Mouse (Mus musculus) cortical plate, adult 2 months (tissue): ENCODE measurements around the gene Alox12. TPM values are rescaled to one million over a fixed set of nuclear protein-coding genes. Genes with fewer than 3 reads are reported as not detected.
A peak's percentile ranks its signal among the peaks of the same experiment; 100 is the strongest.

Experiments used
- H3K27ac ChIP-seq: fragments of 200-500 bp; 2 replicates; pipeline ENCODE4 v1.5.1; 2012; ENCODE audit warnings: low read length, control low read depth, inconsistent platforms; ENCODE audit not compliant: insufficient read depth
- H3K4me1 ChIP-seq: fragments of 200-500 bp; 2 replicates; pipeline ENCODE4 v1.6.1; 2011; ENCODE audit warnings: low read length; ENCODE audit not compliant: control insufficient read depth, insufficient read depth
- H3K4me3 ChIP-seq: fragments of 200-500 bp; 2 replicates; pipeline ENCODE4 v1.5.1; 2011; ENCODE audit warnings: mild to moderate bottlenecking, low read length, control low read depth; ENCODE audit not compliant: insufficient read depth
- CTCF ChIP-seq: fragments of 200-500 bp; IDR thresholded peaks from 2 replicates; pipeline ENCODE4 v1.5.1; 2011; ENCODE audit warnings: mild to moderate bottlenecking, control low read depth, low read length; ENCODE audit not compliant: insufficient read depth; ENCODE audit errors: extremely low read depth
- POLR2A ChIP-seq: fragments of 200-500 bp; IDR thresholded peaks from 2 replicates; pipeline ENCODE4 v1.6.1; 2011; ENCODE audit warnings: mild to moderate bottlenecking, low read length, control low read depth; ENCODE audit not compliant: insufficient read depth; ENCODE audit errors: extremely low read depth
- polyA plus RNA-seq: library from polyadenylated mRNA; depleted of rRNA; stranded (reverse); fragments of >200 nt; gene quantifications from 2 replicates; pipeline ENCODE4 v1.2.3, GENCODE M21; 2012; rRNA removed

Alox12 gene
- polyA plus RNA-seq = 1.5 and 1.6 TPM in 2 replicates

GRCm38 (mm10) chr11:70254931-70255531 is at the start of gene Alox12:
Gene Alox12, minus strand, starts transcription at chr11:70255353.
- no peak within 1 kb of the TSS for H3K4me3 ChIP-seq
- TF ChIP-seq POLR2A (no peak), CTCF (peak; percentile 22; the same call in 1 of the 2 replicates)
- H3K27ac ChIP-seq = no peak within 1 kb of the TSS
- no peaks in the 10 kb centered on the region for H3K4me1 ChIP-seq

- Histone ChIP-seq H3K4me3 (no peak overlapping the region), H3K4me1 (no peaks in the 10 kb centered on the region), H3K27ac (no peak overlapping the region)
- no peak for TF ChIP-seq CTCF
Observed at GRCm38 (mm10) chr11:70302293-70302692, 47.1 kb upstream of the Alox12 start.

- no peaks in the 10 kb centered on the region for H3K4me1 ChIP-seq
- no peak overlapping the region for H3K27ac ChIP-seq
- H3K4me3 ChIP-seq = no peak overlapping the region
- TF ChIP-seq CTCF = no peak
- TF ChIP-seq POLR2A = no peak
Observed at GRCm38 (mm10) chr11:70297836-70298454, 42.8 kb upstream of the Alox12 start.

GRCm38 (mm10) chr11:70297405-70297804 is 42.3 kb upstream of the Alox12 start:
- TF ChIP-seq POLR2A = no peak
- no peak for TF ChIP-seq CTCF
- H3K4me1 ChIP-seq = no peaks in the 10 kb centered on the region

GRCm38 (mm10) chr11:70293881-70294280 is 38.7 kb upstream of the Alox12 start:
- no peak overlapping the region for H3K4me3 ChIP-seq
- no peak overlapping the region for H3K27ac ChIP-seq
- H3K4me1 ChIP-seq = no peaks in the 10 kb centered on the region
- TF ChIP-seq CTCF (no peak), POLR2A (no peak)

More at GRCm38 (mm10) chr11:70297405-70297804, 42.3 kb upstream of the Alox12 start:
- Histone ChIP-seq H3K4me3 (no peak overlapping the region), H3K27ac (no peak overlapping the region)

GRCm38 (mm10) chr11:70291235-70291634 is 36.1 kb upstream of the Alox12 start:
- Histone ChIP-seq H3K27ac (no peak overlapping the region), H3K4me3 (no peak overlapping the region), H3K4me1 (no peaks in the 10 kb centered on the region)
- TF ChIP-seq CTCF (no peak), POLR2A (no peak)

GRCm38 (mm10) chr11:70289236-70289635 is 34.1 kb upstream of the Alox12 start:
- Histone ChIP-seq H3K27ac (no peak overlapping the region), H3K4me3 (no peak overlapping the region), H3K4me1 (no peaks in the 10 kb centered on the region)
- TF ChIP-seq CTCF (no peak), POLR2A (no peak)

GRCm38 (mm10) chr11:70288102-70288501 is 32.9 kb upstream of the Alox12 start:
- TF ChIP-seq CTCF (no peak), POLR2A (no peak)
- H3K27ac ChIP-seq = no peak overlapping the region
- no peak overlapping the region for H3K4me3 ChIP-seq
- no peaks in the 10 kb centered on the region for H3K4me1 ChIP-seq

- H3K4me1 ChIP-seq = no peaks in the 10 kb centered on the region
- TF ChIP-seq CTCF = no peak
- no peak for TF ChIP-seq POLR2A
- H3K4me3 ChIP-seq = no peak overlapping the region
- H3K27ac ChIP-seq = no peak overlapping the region
Observed at GRCm38 (mm10) chr11:70285686-70286085, 30.5 kb upstream of the Alox12 start.

- no peak for TF ChIP-seq POLR2A
- TF ChIP-seq CTCF = no peak
- Histone ChIP-seq H3K27ac (no peak overlapping the region), H3K4me1 (no peaks in the 10 kb centered on the region), H3K4me3 (no peak overlapping the region)
Observed at GRCm38 (mm10) chr11:70284757-70285156, 29.6 kb upstream of the Alox12 start.
